Mouse (Mus musculus): ENCODE measurements around the gene Chst3.
"Not testable (repeated sequence)": the region's sequence is repeated elsewhere in the genome, so short reads cannot be mapped to it uniquely, and the experiment has no call there.

Chst3 gene

GRCm38 (mm10) chr10:60172306-60172705 lies 46.8 kb downstream of the Chst3 start:
- in situ Hi-C loops (cut with MboI; ENCODE audit: low pct_unique_long_range_greater_than_20kb in 1 of 2, low sequenced_read_pairs in 2 of 2, unreplicated experiment in 1 of 2), result no loop called here

GRCm38 (mm10) chr10:60171368-60171767 lies 47.7 kb downstream of the Chst3 start:
- in situ Hi-C loops (cut with MboI; ENCODE audit: low pct_unique_long_range_greater_than_20kb in 1 of 2, low sequenced_read_pairs in 2 of 2, unreplicated experiment in 1 of 2), result no loop called here

GRCm38 (mm10) chr10:60170326-60171089 lies 48.6 kb downstream of the Chst3 start:
- in situ Hi-C loops (cut with MboI; ENCODE audit: low pct_unique_long_range_greater_than_20kb in 1 of 2, low sequenced_read_pairs in 2 of 2, unreplicated experiment in 1 of 2), result no loop called here

GRCm38 (mm10) chr10:60168960-60169359 lies 50.1 kb downstream of the Chst3 start:
- in situ Hi-C loops (cut with MboI; ENCODE audit: low pct_unique_long_range_greater_than_20kb in 1 of 2, low sequenced_read_pairs in 2 of 2, unreplicated experiment in 1 of 2), result no loop called here

- in situ Hi-C loops (cut with MboI; ENCODE audit: low pct_unique_long_range_greater_than_20kb in 1 of 2, low sequenced_read_pairs in 2 of 2, unreplicated experiment in 1 of 2), result no loop called here
These were observed 50.8 kb downstream of the Chst3 start for GRCm38 (mm10) chr10:60168306-60168705.

GRCm38 (mm10) chr10:60166068-60166467 lies 53.0 kb downstream of the Chst3 start:
- in situ Hi-C loops (cut with MboI; ENCODE audit: low pct_unique_long_range_greater_than_20kb in 1 of 2, low sequenced_read_pairs in 2 of 2, unreplicated experiment in 1 of 2), result no loop called here

- in situ Hi-C loops (cut with MboI; ENCODE audit: low pct_unique_long_range_greater_than_20kb in 1 of 2, low sequenced_read_pairs in 2 of 2, unreplicated experiment in 1 of 2), result no loop called here
These were observed 54.2 kb downstream of the Chst3 start for GRCm38 (mm10) chr10:60164869-60165268.

- in situ Hi-C loops (cut with MboI; ENCODE audit: low pct_unique_long_range_greater_than_20kb in 1 of 2, low sequenced_read_pairs in 2 of 2, unreplicated experiment in 1 of 2), result no loop called here
These were observed 56.1 kb downstream of the Chst3 start for GRCm38 (mm10) chr10:60162973-60163255.

GRCm38 (mm10) chr10:60162184-60162972 lies 56.7 kb downstream of the Chst3 start:
- in situ Hi-C loops (cut with MboI; ENCODE audit: low pct_unique_long_range_greater_than_20kb in 1 of 2, low sequenced_read_pairs in 2 of 2, unreplicated experiment in 1 of 2), result not testable (repeated sequence)

GRCm38 (mm10) chr10:60161397-60161796 lies 57.7 kb downstream of the Chst3 start:
- in situ Hi-C loops (cut with MboI; ENCODE audit: low pct_unique_long_range_greater_than_20kb in 1 of 2, low sequenced_read_pairs in 2 of 2, unreplicated experiment in 1 of 2), result not testable (repeated sequence)

GRCm38 (mm10) chr10:60158144-60158543 lies 60.9 kb downstream of the Chst3 start:
- in situ Hi-C loops (cut with MboI; ENCODE audit: low pct_unique_long_range_greater_than_20kb in 1 of 2, low sequenced_read_pairs in 2 of 2, unreplicated experiment in 1 of 2), result loop anchor here (5.0 kb wide), 2 partner anchors 34 to 74 kb away; no protein-coding TSS in a partner anchor

- in situ Hi-C loops (cut with MboI; ENCODE audit: low pct_unique_long_range_greater_than_20kb in 1 of 2, low sequenced_read_pairs in 2 of 2, unreplicated experiment in 1 of 2), result loop anchor here (5.0 kb wide), 2 partner anchors 36 to 76 kb away; no protein-coding TSS in a partner anchor
These were observed 63.0 kb downstream of the Chst3 start for GRCm38 (mm10) chr10:60156016-60156415.

- in situ Hi-C loops (cut with MboI; ENCODE audit: low pct_unique_long_range_greater_than_20kb in 1 of 2, low sequenced_read_pairs in 2 of 2, unreplicated experiment in 1 of 2), result no loop called here
These were observed 67.9 kb downstream of the Chst3 start for GRCm38 (mm10) chr10:60151107-60151663.

- in situ Hi-C loops (cut with MboI; ENCODE audit: low pct_unique_long_range_greater_than_20kb in 1 of 2, low sequenced_read_pairs in 2 of 2, unreplicated experiment in 1 of 2), result no loop called here
These were observed 71.0 kb downstream of the Chst3 start for GRCm38 (mm10) chr10:60148087-60148486.

- in situ Hi-C loops (cut with MboI; ENCODE audit: low pct_unique_long_range_greater_than_20kb in 1 of 2, low sequenced_read_pairs in 2 of 2, unreplicated experiment in 1 of 2), result not testable (repeated sequence)
These were observed 71.5 kb downstream of the Chst3 start for GRCm38 (mm10) chr10:60147510-60148047.

GRCm38 (mm10) chr10:60141656-60142160 lies 77.4 kb downstream of the Chst3 start:
- in situ Hi-C loops (cut with MboI; ENCODE audit: low pct_unique_long_range_greater_than_20kb in 1 of 2, low sequenced_read_pairs in 2 of 2, unreplicated experiment in 1 of 2), result no loop called here

GRCm38 (mm10) chr10:60140751-60141150 lies 78.3 kb downstream of the Chst3 start:
- in situ Hi-C loops (cut with MboI; ENCODE audit: low pct_unique_long_range_greater_than_20kb in 1 of 2, low sequenced_read_pairs in 2 of 2, unreplicated experiment in 1 of 2), result no loop called here

GRCm38 (mm10) chr10:60138680-60139079 lies 80.4 kb downstream of the Chst3 start:
- in situ Hi-C loops (cut with MboI; ENCODE audit: low pct_unique_long_range_greater_than_20kb in 1 of 2, low sequenced_read_pairs in 2 of 2, unreplicated experiment in 1 of 2), result no loop called here

- in situ Hi-C loops (cut with MboI; ENCODE audit: low pct_unique_long_range_greater_than_20kb in 1 of 2, low sequenced_read_pairs in 2 of 2, unreplicated experiment in 1 of 2), result no loop called here
These were observed 82.1 kb downstream of the Chst3 start for GRCm38 (mm10) chr10:60136935-60137334.
